Mouse (Mus musculus) small intestine, adult 2 months (tissue): ENCODE results near the gene Comtd1.

Source experiments
- CTCF ChIP-seq: fragments of 200-500 bp; IDR thresholded peaks from 2 replicates; pipeline ENCODE4 v1.5.1; 2012; ENCODE audit warnings: low read depth, mild to moderate bottlenecking, control low read depth, inconsistent platforms, low read length, moderate library complexity, mixed read lengths; ENCODE audit not compliant: insufficient replicate concordance, insufficient read length; ENCODE audit errors: extremely low read depth
- POLR2A ChIP-seq: fragments of 200-500 bp; IDR thresholded peaks from 2 replicates; pipeline ENCODE4 v1.6.1; 2012; ENCODE audit warnings: low read depth, mild to moderate bottlenecking, control low read depth, inconsistent platforms, low read length, moderate library complexity

DNA sequence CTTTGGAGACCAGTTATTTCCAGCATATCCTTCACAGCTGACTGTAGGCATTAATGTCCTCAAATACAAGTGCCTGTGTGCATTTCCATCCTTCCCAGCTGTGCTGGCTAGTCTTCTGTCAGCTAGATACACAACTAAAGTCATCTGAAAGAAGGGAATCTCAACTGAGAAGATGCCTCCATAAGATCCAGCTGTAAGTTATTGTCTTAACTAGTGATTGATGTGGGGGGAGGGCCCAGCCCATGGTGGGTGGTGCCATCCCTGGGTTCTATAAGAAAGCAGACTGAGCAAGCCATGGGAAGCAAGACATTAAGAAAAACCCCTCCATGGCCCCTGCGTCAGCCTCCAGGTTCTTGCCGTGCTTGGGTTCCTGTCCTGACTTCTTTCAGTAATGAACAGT lies 23.8 kb downstream of the Comtd1 start, which contains the start of gene Vdac2:
- TF ChIP-seq CTCF = no peak
- no peak for TF ChIP-seq POLR2A
